9 mouse cellular contexts compared by ENCODE assay signal in genomic region chr13:81426896-81427755, GRCm38 (mm10).
A peak's percentile ranks its signal among the peaks of the same experiment; 100 is the strongest.
DNase-seq lines count a peak whose midpoint lies in the region; TF ChIP-seq lines count a peak whose summit lies in the region.
"Had no signal": no experiment of that assay in that cellular context is flagged by ENCODE, and none has a peak within 500 bp of the region (broad histone marks: within the 10 kb centered on the region; RNA-seq: fewer than 3 reads in every experiment).

No protein-coding gene starts in this region.

- DNase-seq in layer of hippocampus, adult 2 months (ENCODE audit: low spot score in 2 of 2), result peak in 1 of 2 experiments; percentile 67
- DNase-seq in layer of hippocampus, adult 9-11 months, result no peak
- DNase-seq in NIH3T3 (ENCODE audit: low read depth), result peak; percentile 66
- DNase-seq in cerebellum, postnatal 36 days, result peak; percentile 40 to 66
- peak; percentile 37 to 59 for DNase-seq in heart, postnatal 36 days
- peak; percentile 64 to 74 for DNase-seq in left cerebral cortex, postnatal 14 days (ENCODE audit: low spot score in 2 of 2)
- DNase-seq in naive thymus-derived CD4-positive, alpha-beta T cell, adult 2 months (ENCODE audit: low read depth), result peak; percentile 47
- DNase-seq in thymus, postnatal 4 days, result peak; percentile 56

- H3K4me3 ChIP-seq in layer of hippocampus, adult 2 months, result no peak overlapping the region
- H3K4me3 ChIP-seq: embryonic facial prominence, embryonic 13.5 days had no signal

- TF ChIP-seq CTCF in layer of hippocampus, adult 2 months (conservative IDR thresholded peaks at IDR 0.05), result peak; percentile 91

- intact Hi-C loops in heart, postnatal 36 days (cut with DNase I), result loop anchor here (1.0 kb wide), 1 partner anchor 565 kb away; no protein-coding TSS in a partner anchor
- intact Hi-C loops in left cerebral cortex, postnatal 14 days (cut with DNase I), result loop anchor here (1.0 kb wide), 1 partner anchor 565 kb away; no protein-coding TSS in a partner anchor

- H3K27ac ChIP-seq in layer of hippocampus, adult 2 months, result no peak overlapping the region
- H3K27ac ChIP-seq: embryonic facial prominence, embryonic 13.5 days had no signal
